Mouse (Mus musculus) frontal cortex, adult 2 months (tissue): ENCODE measurements around the gene Itm2c. TPM values are rescaled to one million over a fixed set of nuclear protein-coding genes. Genes with fewer than 3 reads are reported as not detected.

Experiments
- DNase-seq, 2 experiments: peaks; one replicate each; pipeline ENCODE4 v3.0.0; 2022; ENCODE audit warnings: low spot score in 1 of 2; ENCODE audit errors: extremely low spot score in 1 of 2
- polyA plus RNA-seq: library from polyadenylated mRNA; depleted of rRNA; stranded (reverse); fragments of >200 nt; gene quantifications from 2 replicates; pipeline ENCODE4 v1.2.3, GENCODE M21; 2012; rRNA removed

The Itm2c gene
- 765 and 862 TPM in 2 replicates for polyA plus RNA-seq

DNA sequence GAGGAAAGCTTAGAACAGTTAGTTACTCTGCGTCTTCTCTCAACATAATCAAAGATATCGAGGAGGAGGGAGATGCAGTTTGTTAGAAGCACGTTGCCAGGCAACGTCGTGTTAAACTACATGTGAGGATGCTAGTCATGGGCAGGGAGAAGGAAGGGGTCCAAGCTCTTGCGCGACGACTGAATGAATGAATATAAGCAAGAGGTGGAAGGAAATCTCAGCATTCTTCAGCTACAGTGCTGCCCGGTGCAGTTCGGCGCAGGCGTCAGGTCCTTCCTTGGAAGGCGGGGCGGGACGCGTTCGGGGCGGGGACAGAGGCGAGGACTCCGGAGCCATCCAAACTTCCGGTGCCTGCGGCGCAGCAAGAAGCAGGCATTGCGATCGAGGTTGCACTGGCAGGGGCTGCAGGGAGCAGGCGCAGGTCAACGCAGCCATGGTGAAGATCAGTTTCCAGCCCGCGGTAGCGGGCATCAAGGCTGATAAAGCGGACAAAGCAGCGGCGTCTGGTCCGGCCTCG is at the start of gene Itm2c:
Itm2c (plus strand) TSS at position 51 of the 517 bp plus-strand sequence.
- peak; percentile 82 to 93 for DNase-seq

DNA sequence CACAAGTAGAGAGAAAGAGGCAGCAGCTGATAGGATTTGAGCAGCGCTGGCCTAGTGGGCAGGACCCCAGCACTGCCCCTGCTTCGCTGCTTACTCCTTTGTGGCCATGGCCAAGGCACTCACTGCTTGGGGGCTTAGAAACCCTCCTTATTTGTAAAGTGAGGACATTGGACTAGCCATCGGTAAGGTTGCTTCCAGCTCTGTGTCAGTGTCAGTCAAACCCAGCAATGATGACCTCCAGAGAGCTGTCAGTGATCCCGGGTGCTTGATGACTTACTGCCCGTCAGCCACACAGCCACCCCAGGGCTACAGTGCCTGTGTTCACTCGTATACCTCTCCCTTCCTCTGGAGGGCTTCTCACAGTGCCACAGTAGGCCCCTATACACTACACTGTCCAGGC is 49.1 kb upstream of the Itm2c start:
- no peak for DNase-seq

DNA sequence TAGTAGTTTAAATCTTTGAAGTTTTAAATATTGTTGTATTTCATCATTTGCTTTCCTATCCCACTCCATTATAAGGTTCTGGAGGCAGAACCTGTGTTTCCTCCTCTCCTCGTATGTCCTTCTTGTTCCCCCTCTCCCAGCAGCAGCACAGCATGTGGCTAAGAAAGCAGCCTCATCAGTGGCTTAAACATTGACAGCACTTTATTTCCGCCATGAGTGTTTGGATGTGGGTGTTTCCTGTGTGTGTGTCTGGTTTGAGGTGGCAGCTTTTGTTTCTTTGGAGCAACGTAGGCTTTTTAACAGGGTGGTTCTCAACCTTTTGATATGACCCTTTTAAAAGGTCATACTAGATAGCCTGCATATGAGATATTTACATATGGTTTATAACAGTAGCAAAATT is 48.6 kb upstream of the Itm2c start:
- DNase-seq: no peak

DNA sequence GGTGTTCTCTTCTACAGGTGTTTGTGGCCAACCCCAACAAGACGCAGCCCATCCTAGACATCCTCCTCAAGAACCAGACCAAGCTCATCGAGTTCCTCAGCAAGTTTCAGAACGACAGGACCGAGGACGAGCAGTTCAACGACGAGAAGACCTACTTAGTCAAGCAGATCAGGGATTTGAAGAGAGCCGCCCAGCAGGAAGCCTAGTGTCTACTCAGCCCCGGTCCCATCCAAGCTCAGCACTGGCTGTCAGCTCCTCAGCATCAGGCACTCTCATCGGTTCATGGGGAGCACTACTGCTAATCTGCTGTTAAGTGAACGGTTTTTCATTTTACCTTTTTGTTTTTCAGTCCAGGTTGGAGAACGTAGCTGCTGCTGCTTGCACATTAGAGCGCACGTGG is 45.1 kb upstream of the Itm2c start:
- no peak for DNase-seq

DNA sequence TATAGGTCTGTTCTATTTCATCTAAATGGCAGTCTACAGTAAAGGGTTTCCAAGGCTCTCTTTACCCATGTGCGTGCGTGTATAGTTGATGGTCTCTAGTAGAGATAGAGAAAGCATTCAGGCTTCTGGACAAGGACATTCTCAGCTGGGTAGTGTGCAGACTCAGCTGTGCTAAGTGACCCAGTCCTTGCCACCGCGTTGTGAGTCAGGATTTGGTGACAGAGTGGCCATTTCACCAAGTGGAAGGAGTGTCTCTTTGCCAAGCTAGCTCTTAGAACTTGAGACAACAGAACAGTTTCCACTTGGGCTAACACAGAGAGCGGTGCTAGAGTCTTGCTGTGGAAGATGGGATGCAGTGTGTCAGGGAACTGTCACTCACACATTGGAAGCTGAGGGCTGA is 43.2 kb upstream of the Itm2c start:
- no peak for DNase-seq

DNA sequence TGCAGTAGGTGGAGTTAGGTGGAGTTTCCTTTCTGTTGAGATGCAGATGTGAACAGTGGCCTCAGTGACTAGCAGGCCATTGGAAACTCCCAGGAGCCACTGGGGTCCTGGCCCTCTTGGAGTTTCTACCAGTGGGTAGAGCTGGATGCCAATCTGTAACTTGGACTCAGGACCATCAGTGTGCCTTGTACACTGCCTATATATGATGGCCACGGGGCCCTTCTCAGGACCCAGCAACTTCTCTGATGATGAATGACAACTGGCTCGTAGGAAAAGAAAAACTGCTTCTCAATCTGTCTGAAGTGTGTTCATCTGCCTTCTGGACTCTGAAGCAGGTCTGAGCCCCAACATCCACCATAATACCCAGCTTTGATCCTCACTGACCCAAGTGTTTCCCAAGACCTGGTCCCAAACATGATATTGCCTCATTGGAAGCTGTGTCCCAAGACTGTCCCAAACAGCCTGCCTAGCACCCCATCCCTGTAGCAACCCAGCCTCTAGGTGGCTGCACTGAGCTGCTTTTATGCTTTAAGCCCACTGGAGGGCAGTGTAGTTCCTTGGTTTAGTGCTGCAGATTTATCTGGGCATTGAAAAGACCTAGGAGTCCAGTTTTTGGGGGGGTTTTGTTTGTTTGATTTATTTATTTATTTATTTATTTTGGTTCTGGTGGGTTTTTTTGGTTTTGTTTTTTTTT is 40.9 kb upstream of the Itm2c start:
- DNase-seq: peak; percentile 56 to 87

DNA sequence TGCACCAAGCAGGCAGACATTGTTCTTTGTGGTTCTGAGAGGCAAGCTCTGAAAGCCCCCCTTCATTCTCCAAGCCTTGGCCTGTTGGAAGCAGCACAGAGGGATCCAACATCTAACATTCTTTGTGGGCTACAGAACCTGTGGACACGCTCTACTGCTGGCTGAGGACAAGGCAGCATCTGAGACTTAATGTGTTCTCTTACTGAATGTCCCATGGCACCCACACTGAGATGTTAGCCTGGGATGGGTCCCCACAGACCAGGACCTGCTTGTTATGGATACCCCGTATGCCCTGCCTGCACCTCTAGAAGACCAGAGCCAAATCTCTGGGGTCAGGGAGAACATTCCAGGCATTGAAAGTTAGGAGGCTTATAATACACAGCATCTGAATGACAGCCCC is 40.2 kb upstream of the Itm2c start:
- DNase-seq: no peak

DNA sequence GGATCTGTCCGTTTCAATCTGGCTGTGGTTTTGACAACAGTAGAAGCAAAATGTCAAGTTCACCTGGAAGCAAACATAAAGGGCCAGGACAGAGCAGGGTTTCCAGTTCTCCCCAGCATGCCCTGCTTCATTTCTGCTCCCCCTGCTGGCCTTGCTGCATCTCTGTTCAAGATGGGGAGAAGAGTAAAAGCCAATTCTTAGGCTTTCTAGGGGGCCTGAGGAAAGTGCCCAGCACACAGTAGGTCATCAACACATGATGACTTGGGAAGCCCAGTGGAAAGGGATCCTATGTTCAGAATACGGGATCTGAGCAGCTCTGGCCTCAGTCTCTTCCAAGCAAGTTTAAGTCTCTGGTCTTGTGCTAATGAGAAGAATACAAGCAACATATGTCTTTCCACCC is 39.6 kb upstream of the Itm2c start:
- no peak for DNase-seq

DNA sequence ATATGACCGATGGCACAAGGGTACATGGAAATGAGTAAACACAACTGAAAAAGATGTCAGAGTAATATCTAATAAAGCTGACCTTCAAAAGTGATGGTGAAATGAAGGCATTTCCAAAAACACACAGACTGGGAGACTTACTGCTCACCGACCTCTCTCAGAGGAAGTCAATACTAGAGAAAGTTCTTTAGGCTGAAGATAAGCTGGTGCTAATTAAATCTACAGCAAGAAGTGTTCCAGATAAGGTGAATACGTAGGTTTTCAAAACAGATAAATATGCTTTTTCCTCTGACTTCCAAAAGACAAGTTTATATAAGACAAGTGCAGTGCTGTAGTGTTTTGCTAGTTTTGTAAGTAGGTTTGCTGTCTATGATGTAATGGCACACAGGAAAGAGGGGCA is 37.8 kb upstream of the Itm2c start:
- DNase-seq: no peak

DNA sequence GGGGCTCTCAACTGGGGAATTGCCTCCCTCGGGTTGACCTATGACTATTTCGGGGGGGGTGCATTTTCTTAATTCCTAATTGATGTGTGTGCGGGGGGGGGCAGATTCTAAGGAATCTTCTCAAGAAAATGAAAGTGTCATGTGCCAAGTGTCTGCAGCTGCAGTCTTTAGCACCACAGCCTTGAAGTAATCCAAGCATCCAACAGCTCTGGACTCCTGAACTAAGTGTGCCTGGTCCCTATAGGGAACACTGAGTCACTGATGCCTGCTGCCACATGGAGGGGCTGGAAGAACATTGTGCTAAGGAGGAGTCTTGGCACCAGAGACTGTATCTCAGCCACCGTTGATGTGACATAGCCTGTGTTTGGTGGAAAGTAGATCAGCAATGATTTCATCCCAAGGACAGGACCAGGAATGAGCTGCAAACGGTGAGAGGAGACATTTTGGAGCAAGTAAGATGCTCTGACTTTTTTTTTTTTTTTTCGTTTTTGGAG is 36.8 kb upstream of the Itm2c start:
- no peak for DNase-seq

DNA sequence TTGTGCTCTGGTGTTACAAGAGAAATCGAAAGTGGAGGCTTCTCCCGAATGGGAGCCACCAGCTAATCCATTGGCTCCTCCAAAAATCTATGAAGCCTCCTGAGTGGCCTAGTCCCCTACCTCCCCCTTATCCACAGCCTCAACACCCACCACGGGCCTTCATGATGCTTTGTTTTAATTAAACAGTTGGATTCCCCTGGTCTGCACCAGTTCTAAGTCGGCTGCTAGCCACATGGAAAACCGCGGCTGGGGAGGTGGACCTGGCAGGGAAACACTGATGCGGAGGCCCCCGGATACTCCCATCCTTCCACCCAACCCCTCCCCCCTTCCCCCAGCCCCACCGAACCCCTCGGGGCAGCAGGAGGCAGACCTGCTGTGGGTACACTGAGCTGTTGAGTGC is 29.7 kb upstream of the Itm2c start:
- no peak for DNase-seq

DNA sequence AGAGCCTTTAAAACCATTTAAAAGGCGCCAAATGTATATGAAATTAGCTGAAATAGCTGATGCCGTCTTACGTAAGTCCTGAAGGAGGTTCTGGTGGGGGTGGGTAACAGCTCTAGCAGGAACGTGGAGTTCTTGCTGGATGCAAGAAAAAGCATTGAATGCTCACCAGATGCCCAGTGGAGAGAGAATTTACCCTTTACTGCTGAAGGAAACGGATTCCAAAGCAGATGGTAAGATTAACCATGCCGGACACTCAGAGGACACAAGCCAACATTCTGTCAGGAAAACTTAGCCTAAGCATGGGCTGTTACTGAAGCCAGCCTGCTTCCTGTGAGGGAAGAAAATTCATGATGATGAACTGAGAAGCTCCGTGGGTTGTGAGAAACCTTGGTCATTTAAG is 24.1 kb upstream of the Itm2c start:
- peak; percentile 58 to 75 for DNase-seq

DNA sequence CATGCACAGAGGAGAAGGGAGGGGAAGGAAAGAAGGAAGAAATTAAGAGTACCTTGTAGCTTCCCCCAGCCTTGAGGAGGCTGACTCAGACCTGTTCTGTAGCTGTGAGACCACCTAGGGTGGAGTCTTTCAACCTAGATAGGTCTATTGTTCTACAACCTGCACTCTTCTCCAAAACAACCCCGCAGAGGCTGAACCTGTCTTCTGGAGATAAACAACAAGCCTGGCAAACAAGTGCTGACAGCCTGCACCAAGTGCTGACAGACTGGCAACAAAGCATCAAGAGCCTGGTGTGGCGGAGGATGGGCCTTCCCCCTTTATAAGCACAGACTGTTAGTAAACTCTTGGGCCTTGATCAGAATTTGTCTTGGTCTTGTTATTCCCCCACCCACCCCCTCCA is 23.5 kb upstream of the Itm2c start:
- DNase-seq: no peak

DNA sequence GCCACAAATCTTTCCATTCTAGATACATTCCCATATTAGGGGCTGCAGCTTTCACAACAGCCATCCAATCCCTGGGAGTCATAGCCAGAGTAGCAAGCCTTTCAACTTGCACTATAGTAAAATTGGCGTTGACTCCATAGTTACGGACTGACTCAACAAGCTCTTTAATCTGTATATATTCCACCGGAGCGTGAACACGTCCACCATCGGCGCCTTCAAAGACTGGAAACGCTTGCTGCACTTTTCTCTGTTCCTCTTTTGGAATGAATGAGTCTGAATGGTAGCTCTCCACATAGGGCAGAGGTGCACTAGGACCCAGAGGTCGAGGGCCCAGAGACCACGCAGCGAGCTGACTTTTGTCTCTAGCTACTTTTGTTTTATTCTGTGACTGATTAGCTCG is 12.1 kb upstream of the Itm2c start:
- no peak for DNase-seq

DNA sequence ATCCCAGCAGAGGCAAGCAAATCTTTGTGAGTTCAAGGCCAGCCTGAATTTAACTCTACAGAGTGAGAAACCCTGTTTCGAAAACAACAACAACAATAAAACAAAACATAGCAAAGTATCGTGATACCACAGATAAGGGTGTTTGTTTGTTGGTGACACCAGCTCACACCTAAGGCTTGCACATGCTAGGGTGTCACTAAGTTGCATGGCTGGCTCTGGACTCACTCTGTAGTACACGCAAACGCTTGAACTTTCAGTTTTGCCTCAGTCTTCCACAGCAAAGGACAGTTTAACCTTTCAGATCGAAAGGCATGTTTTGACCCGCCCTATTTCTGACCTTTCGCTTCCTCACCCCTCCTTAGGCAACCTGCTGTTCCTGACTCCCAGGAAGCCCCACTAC is 6.9 kb upstream of the Itm2c start:
- no peak for DNase-seq

DNA sequence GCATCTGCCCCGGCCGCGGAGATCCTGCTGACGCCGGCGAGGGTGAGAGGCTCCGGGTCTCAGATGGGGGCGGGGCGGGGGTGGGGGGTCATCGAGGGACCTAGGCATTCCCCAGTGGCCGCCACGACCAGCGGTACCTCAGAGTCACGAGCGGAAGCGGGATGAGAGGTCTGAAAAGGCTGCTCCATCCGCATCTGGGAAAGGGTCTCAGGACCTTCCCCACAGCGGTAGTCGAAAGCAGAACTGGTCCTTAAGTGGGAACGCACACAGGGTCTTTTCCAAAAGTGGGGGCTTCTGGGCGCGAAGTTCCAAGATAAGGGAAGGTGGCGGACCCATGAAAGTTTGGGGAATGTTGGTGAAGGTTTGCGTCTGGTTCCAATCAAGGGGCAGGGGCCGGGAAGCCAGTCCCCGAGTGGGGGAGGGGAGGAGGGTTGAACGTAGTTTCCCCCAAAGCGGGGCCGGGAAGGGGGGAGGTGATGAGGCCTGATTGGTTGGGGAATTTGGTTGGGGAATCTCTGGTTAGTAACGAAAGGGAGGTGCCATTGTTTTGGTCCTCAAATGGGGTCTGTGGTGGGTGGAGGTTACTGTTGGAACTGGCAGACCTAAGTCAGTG is 773 bp downstream of the Itm2c start:
- no peak for DNase-seq

DNA sequence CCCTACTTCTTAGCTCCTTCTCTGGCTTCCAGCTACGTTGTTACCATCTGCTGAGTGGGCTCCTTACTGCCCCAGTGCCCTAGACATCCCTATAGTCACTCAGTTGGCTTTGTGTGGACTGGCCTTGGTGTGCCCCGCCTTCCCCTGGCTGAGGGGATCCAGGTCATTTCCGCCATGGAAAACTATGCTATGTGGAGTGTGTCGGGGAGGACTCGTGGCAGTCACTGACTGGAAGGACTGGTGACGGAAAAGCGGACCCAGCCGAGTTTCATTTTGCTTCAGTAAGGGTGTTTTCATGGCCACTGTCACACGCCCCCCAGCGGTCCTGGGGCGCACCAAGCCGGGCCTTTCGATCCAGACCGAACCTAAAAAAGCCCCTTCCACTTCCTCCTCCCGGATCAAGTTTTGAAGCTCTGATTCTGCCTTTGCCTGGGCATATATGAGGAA is 1.3 kb downstream of the Itm2c start:
- peak in 1 of 2 experiments; percentile 74 for DNase-seq

DNA sequence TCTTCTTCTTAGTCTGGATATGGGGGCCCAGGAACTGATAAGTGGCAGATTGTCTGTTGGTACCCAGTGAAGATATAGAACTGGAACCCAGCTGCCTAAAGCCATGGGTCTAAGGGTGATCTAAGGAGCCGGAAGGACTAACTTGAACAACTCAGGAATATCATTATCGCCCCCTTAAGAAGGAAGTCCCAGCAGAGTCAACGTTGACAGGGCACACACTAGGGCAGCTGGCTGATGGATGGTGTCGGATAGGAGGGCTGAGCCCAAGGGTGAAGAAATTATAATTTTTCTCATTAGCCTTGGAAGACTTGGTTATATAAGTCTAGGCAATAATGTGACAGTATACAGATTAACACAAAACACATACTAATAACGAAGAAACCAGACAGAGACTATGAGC is 2.0 kb downstream of the Itm2c start:
- peak in 1 of 2 experiments; percentile 17 for DNase-seq

DNA sequence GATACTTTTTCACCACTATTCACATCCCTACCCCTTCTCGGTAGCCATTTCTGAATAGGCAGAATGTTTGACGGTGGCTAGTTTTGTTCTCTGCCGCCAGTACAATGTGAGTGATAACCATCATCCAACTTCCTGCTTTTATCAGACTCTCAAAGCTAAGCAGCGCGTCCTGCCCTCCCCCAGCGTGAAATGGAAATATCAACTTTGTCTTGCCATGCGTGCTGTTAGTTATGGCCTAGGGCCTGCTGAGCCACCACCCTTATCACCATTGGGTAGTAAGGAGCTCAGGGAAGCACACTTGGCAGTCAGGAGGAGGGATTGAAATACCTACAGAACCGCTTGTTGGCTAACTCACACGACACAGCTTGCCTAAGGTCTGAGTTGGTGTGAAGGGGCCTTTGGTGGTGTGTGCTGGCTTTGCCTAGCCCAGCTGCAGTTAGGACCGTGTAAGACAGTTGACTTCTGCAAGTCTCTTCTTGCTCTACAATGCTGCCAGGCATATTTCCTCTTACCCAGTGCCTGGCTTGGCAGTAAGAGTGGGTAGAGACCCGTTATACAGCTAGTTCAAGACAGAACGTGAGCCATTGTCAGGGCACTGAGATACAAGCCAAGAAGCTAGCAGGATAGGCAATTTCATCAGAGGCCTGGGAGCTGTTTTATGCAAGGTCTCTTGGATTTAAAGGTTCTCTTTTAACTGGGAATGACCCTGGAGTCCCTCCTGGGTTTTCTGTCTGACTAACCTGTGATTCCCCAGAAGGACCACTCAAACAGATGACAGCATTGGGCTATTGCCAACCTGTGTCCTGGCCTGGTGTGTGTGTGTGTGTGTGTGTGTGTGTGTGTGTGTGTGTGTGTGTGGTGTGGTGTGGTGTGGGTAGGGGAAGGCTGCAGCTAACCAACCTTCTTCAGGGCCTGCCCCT is 3.0 kb downstream of the Itm2c start:
- DNase-seq: peak in 1 of 2 experiments; percentile 20

DNA sequence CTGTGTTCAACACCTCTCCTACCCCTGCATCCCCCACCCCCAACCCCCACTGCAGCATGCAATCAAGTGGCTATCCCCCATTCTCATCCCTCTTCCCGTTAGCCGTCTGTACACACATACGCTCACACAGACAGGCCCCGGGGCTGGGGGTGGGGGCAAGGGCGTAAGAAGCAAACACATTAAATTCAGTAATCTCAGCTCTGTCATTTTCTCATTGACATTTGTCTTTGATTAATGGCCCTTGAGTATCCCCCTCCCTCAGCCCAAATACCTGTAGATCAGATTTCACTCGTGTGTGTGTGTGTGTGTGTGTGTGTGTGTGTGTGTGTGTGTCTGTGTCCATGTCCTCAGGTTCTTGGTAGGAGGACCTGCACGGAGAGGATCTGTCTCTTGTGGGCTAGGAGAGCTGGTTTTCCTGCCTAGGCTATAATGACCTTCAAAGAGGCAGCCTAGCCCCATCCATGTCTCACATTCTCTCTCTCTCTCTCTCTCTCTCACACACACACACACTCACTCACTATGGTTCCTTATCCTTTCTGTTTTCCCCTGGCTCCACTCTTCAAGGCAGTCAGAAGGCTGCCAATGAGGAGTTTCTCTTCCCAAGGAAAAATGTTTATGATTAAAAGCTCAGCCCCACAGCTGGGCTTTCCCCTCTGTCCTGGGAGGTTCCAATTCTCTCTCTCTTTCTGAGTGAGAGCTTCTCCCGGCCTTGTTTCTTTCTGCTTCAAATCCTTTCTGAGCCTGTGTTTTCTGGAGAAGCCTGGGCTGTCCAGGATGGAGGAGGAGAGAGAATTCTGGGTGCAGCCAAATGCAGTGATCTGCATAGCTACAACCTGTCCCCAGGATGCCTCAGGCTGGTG is 4.0 kb downstream of the Itm2c start:
- DNase-seq: peak in 1 of 2 experiments; percentile 55
